ENCODE assay signal across 12 mouse cellular contexts in genomic region chr12:32111508-32112119, GRCm38 (mm10). TPM values are rescaled to one million over a fixed set of nuclear protein-coding genes. Genes with fewer than 3 reads are reported as not detected.
DNase-seq lines count a peak whose midpoint lies in the region; ATAC-seq lines count a peak whose summit lies in the region.
"Had no signal": no experiment of that assay in that cellular context is flagged by ENCODE, and none has a peak within 500 bp of the region (broad histone marks: within the 10 kb centered on the region; RNA-seq: fewer than 3 reads in every experiment).

No protein-coding gene starts in this region.

- H3K27me3 ChIP-seq in forebrain, embryonic 10.5 days (ENCODE audit: poor library complexity, severe bottlenecking): no peaks in the 10 kb centered on the region
- H3K27me3 ChIP-seq in forebrain, embryonic 13.5 days: no peaks in the 10 kb centered on the region
- H3K27me3 ChIP-seq in embryonic facial prominence, embryonic 11.5 days (ENCODE audit: control insufficient read depth, insufficient read depth, low read length): no peaks in the 10 kb centered on the region
- H3K27me3 ChIP-seq in liver, embryonic 11.5 days (replicated peaks; ENCODE audit: control insufficient read depth, insufficient read depth, low read length): no peaks in the 10 kb centered on the region
- H3K27me3 ChIP-seq: midbrain, embryonic 15.5 days had no signal

- H3K27ac ChIP-seq in forebrain, embryonic 10.5 days: peak overlapping the region; percentile 57; the same call in 1 of the 2 replicates
- no peak overlapping the region for H3K27ac ChIP-seq in forebrain, embryonic 13.5 days
- H3K27ac ChIP-seq in embryonic facial prominence, embryonic 11.5 days (replicated peaks; ENCODE audit: low read depth, low read length): peak overlapping the region; percentile 75
- H3K27ac ChIP-seq in liver, embryonic 11.5 days (ENCODE audit: low read depth, low read length): peak overlapping the region; percentile 85
- H3K27ac ChIP-seq: midbrain, embryonic 15.5 days had no signal

- ATAC-seq in forebrain, embryonic 13.5 days: no peak
- ATAC-seq in embryonic facial prominence, embryonic 11.5 days (replicated peaks; ENCODE audit: insufficient number of reproducible peaks, low FRiP score, low TSS enrichment, low read depth): no peak
- ATAC-seq in liver, embryonic 11.5 days (replicated peaks; ENCODE audit: low FRiP score): no peak
- ATAC-seq: forebrain, embryonic 14.5 days; midbrain, embryonic 15.5 days had no signal

- 57% methylated on average over 7 of the region's 7 CpGs for WGBS in forebrain, embryonic 10.5 days
- WGBS in forebrain, embryonic 13.5 days: 49% methylated on average over 7 of the region's 7 CpGs
- WGBS in embryonic facial prominence, embryonic 11.5 days: 25% methylated on average over 7 of the region's 7 CpGs
- 30% methylated on average over 7 of the region's 7 CpGs for WGBS in liver, embryonic 11.5 days

- no peak for DNase-seq in forebrain, embryonic 10.5 days (ENCODE audit: extremely low spot score, low spot score)
- peak; percentile 44 for DNase-seq in 3T3-L1 (ENCODE audit: low read depth, low spot score)
- DNase-seq in embryonic facial prominence, embryonic 11.5 days (ENCODE audit: low spot score): peak; percentile 47
- no peak for DNase-seq in liver, embryonic 11.5 days (ENCODE audit: low spot score)
- no peak for DNase-seq in right cerebral cortex, adult 18-20 months
- no peak for DNase-seq in adrenal gland, adult 18-20 months (ENCODE audit: low spot score in 2 of 2)
- no peak for DNase-seq in kidney, postnatal 10 days
- DNase-seq: kidney, postnatal 36 days; spleen, adult 18-20 months had no signal

- no peaks in the 10 kb centered on the region for H3K36me3 ChIP-seq in forebrain, embryonic 10.5 days (replicated peaks)
- no peaks in the 10 kb centered on the region for H3K36me3 ChIP-seq in forebrain, embryonic 13.5 days (ENCODE audit: poor library complexity, severe bottlenecking)
- H3K36me3 ChIP-seq in embryonic facial prominence, embryonic 11.5 days (replicated peaks; ENCODE audit: control insufficient read depth, insufficient read depth, low read depth, low read length): no peaks in the 10 kb centered on the region
- no peaks in the 10 kb centered on the region for H3K36me3 ChIP-seq in liver, embryonic 11.5 days (ENCODE audit: control insufficient read depth, insufficient read depth, low read length)
- H3K36me3 ChIP-seq: midbrain, embryonic 15.5 days had no signal

- H3K4me1 ChIP-seq in forebrain, embryonic 10.5 days: peaks cover 29% of the 10 kb centered on the region
- H3K4me1 ChIP-seq in forebrain, embryonic 13.5 days: no peaks in the 10 kb centered on the region
- H3K4me1 ChIP-seq in embryonic facial prominence, embryonic 11.5 days (ENCODE audit: control insufficient read depth, insufficient read depth, low read length): no peaks in the 10 kb centered on the region; the same call in 1 of the 2 replicates
- peaks cover 49% of the 10 kb centered on the region for H3K4me1 ChIP-seq in liver, embryonic 11.5 days (replicated peaks; ENCODE audit: control insufficient read depth, insufficient read depth, low read length)

- no peaks in the 10 kb centered on the region for H3K9me3 ChIP-seq in forebrain, embryonic 10.5 days
- H3K9me3 ChIP-seq in forebrain, embryonic 13.5 days (replicated peaks): no peaks in the 10 kb centered on the region
- H3K9me3 ChIP-seq in embryonic facial prominence, embryonic 11.5 days (replicated peaks; ENCODE audit: control insufficient read depth, low read length): no peaks in the 10 kb centered on the region
- no peaks in the 10 kb centered on the region for H3K9me3 ChIP-seq in liver, embryonic 11.5 days (ENCODE audit: control insufficient read depth, low read length)
- H3K9me3 ChIP-seq: midbrain, embryonic 15.5 days had no signal

- H3K4me2 ChIP-seq in forebrain, embryonic 13.5 days: no peak overlapping the region
- no peak overlapping the region for H3K4me2 ChIP-seq in embryonic facial prominence, embryonic 11.5 days (ENCODE audit: low read depth, low read length)
- peak overlapping the region; percentile 66 for H3K4me2 ChIP-seq in liver, embryonic 11.5 days
- H3K4me2 ChIP-seq: midbrain, embryonic 15.5 days had no signal

- no peak overlapping the region for H3K9ac ChIP-seq in forebrain, embryonic 13.5 days
- no peak overlapping the region for H3K9ac ChIP-seq in embryonic facial prominence, embryonic 11.5 days (replicated peaks; ENCODE audit: low read length)
- H3K9ac ChIP-seq in liver, embryonic 11.5 days (ENCODE audit: low read depth, low read length): peak overlapping the region; percentile 65
- H3K9ac ChIP-seq: midbrain, embryonic 15.5 days had no signal

- no peak overlapping the region for H3K4me3 ChIP-seq in forebrain, embryonic 10.5 days
- H3K4me3 ChIP-seq in forebrain, embryonic 13.5 days: no peak overlapping the region
- no peak overlapping the region for H3K4me3 ChIP-seq in embryonic facial prominence, embryonic 11.5 days (ENCODE audit: low read depth, low read length)
- H3K4me3 ChIP-seq in liver, embryonic 11.5 days (ENCODE audit: low read depth, low read length): peak overlapping the region; percentile 30; the same call in 1 of the 2 replicates
- H3K4me3 ChIP-seq: midbrain, embryonic 15.5 days had no signal

RNA-seq across cellular contexts. Expression of gene Prkar2b, which starts 50.5 kb away (rescaled TPM):
- polyA plus RNA-seq in forebrain, embryonic 10.5 days (2016; fragmentation: Nextera tagmentation; extraction: Ambion mirVana): 27.9 and 31.1 TPM in 2 replicates
- polyA plus RNA-seq in forebrain, embryonic 13.5 days (2015; fragmentation: Nextera tagmentation; extraction: Ambion mirVana): 65.4 and 70.5 TPM in 2 replicates
- polyA plus RNA-seq in embryonic facial prominence, embryonic 11.5 days (2014; fragmentation: Nextera tagmentation; extraction: Ambion mirVana): 59.4 and 65.4 TPM in 2 replicates
- polyA plus RNA-seq in liver, embryonic 11.5 days (2014; fragmentation: Nextera tagmentation; extraction: Ambion mirVana): 103 and 123 TPM in 2 replicates
- total RNA-seq in adrenal gland, adult 18-20 months (2021): 100 to 1,000 TPM; 364 to 573 TPM

Comparison
In these comparisons a context has a peak if more than half of its experiments do, and no peak if none do; other contexts are left out.
1. DNase-seq: peak in 3T3-L1 (single experiment) and embryonic facial prominence, embryonic 11.5 days (single experiment); none in forebrain, embryonic 10.5 days (single experiment), liver, embryonic 11.5 days (single experiment), right cerebral cortex, adult 18-20 months (single experiment), adrenal gland, adult 18-20 months (0 of 2) and kidney, postnatal 10 days (single experiment).